Mouse (Mus musculus): ENCODE measurements at regions not wholly inside any gene's neighbourhood (a gene's known extent, or its start where the extent isn't known, plus 50 kb on each side); places are given as distances from the start of the nearest gene placed in this dataset.

GRCm38 (mm10) chr1:35708176-35708788 lies 359.9 kb upstream of the Hs6st1 start:
- no peak overlapping the region for H3ac ChIP-seq (ENCODE audit: control insufficient read depth, insufficient read length, low read depth)
- no peaks in the 10 kb centered on the region for H3K79me3 ChIP-seq (ENCODE audit: low read depth)
- no peaks in the 10 kb centered on the region for H3K79me2 ChIP-seq (ENCODE audit: control insufficient read depth, insufficient read depth)
- TF ChIP-seq CTCF (IDR thresholded peaks at IDR 0.05; ENCODE audit: control insufficient read depth, insufficient read depth, insufficient read length) (no peak), USF1 (IDR thresholded peaks at IDR 0.05; ENCODE audit: low read depth) (no peak), FOSL1 (IDR thresholded peaks at IDR 0.05; ENCODE audit: insufficient read depth, low read length, poor library complexity, severe bottlenecking) (no peak)
- H3K4me3 ChIP-seq (ENCODE audit: insufficient read depth, poor library complexity, severe bottlenecking) = no peak overlapping the region
- H3K36me3 ChIP-seq (ENCODE audit: control insufficient read depth, insufficient read depth) = no peaks in the 10 kb centered on the region
- H3K27me3 ChIP-seq (ENCODE audit: control insufficient read depth, insufficient read depth, insufficient read length) = no peaks in the 10 kb centered on the region

DNA sequence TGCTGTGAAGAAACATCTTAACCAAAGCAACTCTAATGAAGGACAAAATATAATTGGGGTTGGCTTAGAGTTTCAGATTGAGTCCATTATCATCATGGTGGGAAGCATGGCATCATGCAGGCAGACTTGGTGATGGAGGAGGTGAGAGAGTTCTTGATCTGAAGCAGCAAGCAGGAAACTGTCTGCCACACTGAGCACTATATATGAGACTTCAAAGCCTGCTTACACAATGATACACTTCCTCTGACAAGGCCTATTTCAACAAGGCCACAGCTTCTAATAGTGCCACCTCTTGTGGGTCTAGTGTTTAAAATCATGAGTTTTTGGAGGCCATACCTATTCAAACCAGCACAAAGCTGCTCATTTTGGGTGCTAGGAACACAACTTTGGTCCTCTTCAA lies 359.0 kb upstream of the Hs6st1 start:
- Histone ChIP-seq H3ac (ENCODE audit: control insufficient read depth, insufficient read length, low read depth) (no peak overlapping the region), H3K4me3 (ENCODE audit: insufficient read depth, poor library complexity, severe bottlenecking) (no peak overlapping the region), H3K36me3 (ENCODE audit: control insufficient read depth, insufficient read depth) (no peaks in the 10 kb centered on the region), H3K79me3 (ENCODE audit: low read depth) (no peaks in the 10 kb centered on the region), H3K27me3 (ENCODE audit: control insufficient read depth, insufficient read depth, insufficient read length) (no peaks in the 10 kb centered on the region), H3K79me2 (ENCODE audit: control insufficient read depth, insufficient read depth) (no peaks in the 10 kb centered on the region)
- TF ChIP-seq USF1 (IDR thresholded peaks at IDR 0.05; ENCODE audit: low read depth) = no peak
- no peak for TF ChIP-seq FOSL1 (IDR thresholded peaks at IDR 0.05; ENCODE audit: insufficient read depth, low read length, poor library complexity, severe bottlenecking)
- TF ChIP-seq MYOD1 (IDR thresholded peaks at IDR 0.05; ENCODE audit: control insufficient read depth, insufficient read length, low read depth) = no peak
- no peak for TF ChIP-seq CTCF (IDR thresholded peaks at IDR 0.05; ENCODE audit: control insufficient read depth, insufficient read depth, insufficient read length)
- TF ChIP-seq CEBPB (IDR thresholded peaks at IDR 0.05; ENCODE audit: low read depth) = no peak
- no peak for TF ChIP-seq MAX (IDR thresholded peaks at IDR 0.05)
- TF ChIP-seq MYOG (IDR thresholded peaks at IDR 0.05; ENCODE audit: control insufficient read depth, extremely low read depth, insufficient read length) = no peak

DNA sequence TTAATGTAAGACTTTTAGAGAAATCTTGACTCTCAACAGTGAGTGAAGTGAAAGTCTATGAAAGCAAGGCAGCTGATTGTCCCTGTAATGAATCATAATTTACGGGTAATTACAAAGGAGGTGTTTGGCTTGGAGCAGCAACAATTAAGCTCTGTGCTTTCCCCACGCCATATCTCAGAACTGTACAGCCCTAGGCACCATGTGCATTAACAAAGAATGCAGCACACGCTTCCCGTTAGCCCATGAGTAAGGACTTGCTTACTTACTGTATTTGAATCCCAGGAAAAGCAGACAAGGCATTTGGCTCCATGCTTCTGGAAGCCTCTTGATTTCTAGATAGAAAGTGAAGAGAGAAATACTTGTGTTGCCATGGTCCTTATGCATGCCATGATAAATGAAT lies 354.2 kb upstream of the Hs6st1 start:
- no peak overlapping the region for H3K4me3 ChIP-seq (ENCODE audit: insufficient read depth, poor library complexity, severe bottlenecking)
- no peak for TF ChIP-seq CEBPB (IDR thresholded peaks at IDR 0.05; ENCODE audit: low read depth)
- TF ChIP-seq USF1 (IDR thresholded peaks at IDR 0.05; ENCODE audit: low read depth) = no peak
- no peak for TF ChIP-seq MYOG (IDR thresholded peaks at IDR 0.05; ENCODE audit: control insufficient read depth, extremely low read depth, insufficient read length)
- no peak for TF ChIP-seq MYOD1 (IDR thresholded peaks at IDR 0.05; ENCODE audit: control insufficient read depth, insufficient read length, low read depth)
- no peak for TF ChIP-seq FOSL1 (IDR thresholded peaks at IDR 0.05; ENCODE audit: insufficient read depth, low read length, poor library complexity, severe bottlenecking)
- no peak for TF ChIP-seq MAX (IDR thresholded peaks at IDR 0.05)
- TF ChIP-seq CTCF (IDR thresholded peaks at IDR 0.05; ENCODE audit: control insufficient read depth, insufficient read depth, insufficient read length) = no peak
- no peaks in the 10 kb centered on the region for H3K27me3 ChIP-seq (ENCODE audit: control insufficient read depth, insufficient read depth, insufficient read length)
- H3K79me2 ChIP-seq (ENCODE audit: control insufficient read depth, insufficient read depth) = no peaks in the 10 kb centered on the region
- no peaks in the 10 kb centered on the region for H3K79me3 ChIP-seq (ENCODE audit: low read depth)
- no peaks in the 10 kb centered on the region for H3K36me3 ChIP-seq (ENCODE audit: control insufficient read depth, insufficient read depth)
- no peak overlapping the region for H3ac ChIP-seq (ENCODE audit: control insufficient read depth, insufficient read length, low read depth)

DNA sequence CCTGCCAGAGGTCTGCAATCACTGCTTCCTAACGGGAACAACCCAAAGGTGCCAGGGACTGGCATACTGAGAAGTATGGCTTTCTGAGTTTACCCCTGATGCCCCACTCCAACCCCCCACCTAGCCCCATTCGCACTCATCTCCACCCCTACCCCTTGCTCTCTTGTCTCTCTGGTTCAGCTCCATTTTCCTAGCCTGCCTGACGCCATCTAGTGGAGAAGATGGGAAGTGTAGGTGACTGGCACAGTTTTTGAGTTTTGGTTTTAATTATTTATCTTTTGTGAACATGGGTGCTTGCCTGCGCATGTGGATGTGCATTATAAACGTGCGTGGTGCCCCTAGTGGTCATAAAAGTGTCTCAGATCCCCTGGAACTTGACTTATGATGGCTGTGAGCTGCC lies 352.3 kb upstream of the Hs6st1 start:
- no peaks in the 10 kb centered on the region for H3K79me2 ChIP-seq (ENCODE audit: control insufficient read depth, insufficient read depth)
- H3ac ChIP-seq (ENCODE audit: control insufficient read depth, insufficient read length, low read depth) = no peak overlapping the region
- H3K4me3 ChIP-seq (ENCODE audit: insufficient read depth, poor library complexity, severe bottlenecking) = no peak overlapping the region
- no peaks in the 10 kb centered on the region for H3K79me3 ChIP-seq (ENCODE audit: low read depth)
- no peaks in the 10 kb centered on the region for H3K36me3 ChIP-seq (ENCODE audit: control insufficient read depth, insufficient read depth)
- no peak for TF ChIP-seq MYOD1 (IDR thresholded peaks at IDR 0.05; ENCODE audit: control insufficient read depth, insufficient read length, low read depth)
- no peaks in the 10 kb centered on the region for H3K27me3 ChIP-seq (ENCODE audit: control insufficient read depth, insufficient read depth, insufficient read length)

- H3K79me3 ChIP-seq (ENCODE audit: low read depth) = no peaks in the 10 kb centered on the region
- TF ChIP-seq CEBPB (IDR thresholded peaks at IDR 0.05; ENCODE audit: low read depth) (no peak), CTCF (IDR thresholded peaks at IDR 0.05; ENCODE audit: control insufficient read depth, insufficient read depth, insufficient read length) (no peak), MAX (IDR thresholded peaks at IDR 0.05) (no peak), USF1 (IDR thresholded peaks at IDR 0.05; ENCODE audit: low read depth) (no peak), MYOD1 (IDR thresholded peaks at IDR 0.05; ENCODE audit: control insufficient read depth, insufficient read length, low read depth) (no peak), FOSL1 (IDR thresholded peaks at IDR 0.05; ENCODE audit: insufficient read depth, low read length, poor library complexity, severe bottlenecking) (no peak), MYOG (IDR thresholded peaks at IDR 0.05; ENCODE audit: control insufficient read depth, extremely low read depth, insufficient read length) (no peak)
- H3K36me3 ChIP-seq (ENCODE audit: control insufficient read depth, insufficient read depth) = no peaks in the 10 kb centered on the region
- H3K79me2 ChIP-seq (ENCODE audit: control insufficient read depth, insufficient read depth) = no peaks in the 10 kb centered on the region
- no peaks in the 10 kb centered on the region for H3K27me3 ChIP-seq (ENCODE audit: control insufficient read depth, insufficient read depth, insufficient read length)
- no peak overlapping the region for H3K4me3 ChIP-seq (ENCODE audit: insufficient read depth, poor library complexity, severe bottlenecking)
- no peak overlapping the region for H3ac ChIP-seq (ENCODE audit: control insufficient read depth, insufficient read length, low read depth)
Observed at GRCm38 (mm10) chr1:35717166-35717565, 351.0 kb upstream of the Hs6st1 start.

DNA sequence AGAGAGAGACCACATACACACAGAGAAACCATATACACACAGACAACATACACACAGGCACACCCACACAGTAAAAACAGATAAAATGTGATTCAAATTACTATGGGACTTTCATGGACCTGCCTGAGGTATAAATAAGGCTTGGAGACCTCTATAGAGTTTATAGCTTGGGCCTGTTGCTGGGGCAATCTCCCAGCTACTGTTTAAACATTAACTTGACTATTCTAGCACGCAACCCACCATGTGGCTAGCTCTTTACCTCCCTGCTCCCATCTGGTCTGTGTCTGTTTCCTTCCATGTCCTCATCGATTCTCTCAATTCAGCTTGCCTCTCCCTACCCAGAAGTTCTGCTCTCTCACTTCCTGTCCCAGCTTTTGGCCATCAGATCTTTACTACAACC lies 350.5 kb upstream of the Hs6st1 start:
- no peaks in the 10 kb centered on the region for H3K27me3 ChIP-seq (ENCODE audit: control insufficient read depth, insufficient read depth, insufficient read length)
- H3K79me2 ChIP-seq (ENCODE audit: control insufficient read depth, insufficient read depth) = no peaks in the 10 kb centered on the region
- H3K36me3 ChIP-seq (ENCODE audit: control insufficient read depth, insufficient read depth) = no peaks in the 10 kb centered on the region
- H3K4me3 ChIP-seq (ENCODE audit: insufficient read depth, poor library complexity, severe bottlenecking) = no peak overlapping the region
- H3K79me3 ChIP-seq (ENCODE audit: low read depth) = no peaks in the 10 kb centered on the region
- H3ac ChIP-seq (ENCODE audit: control insufficient read depth, insufficient read length, low read depth) = no peak overlapping the region
- no peak for TF ChIP-seq MAX (IDR thresholded peaks at IDR 0.05)
- no peak for TF ChIP-seq FOSL1 (IDR thresholded peaks at IDR 0.05; ENCODE audit: insufficient read depth, low read length, poor library complexity, severe bottlenecking)
- TF ChIP-seq CTCF (IDR thresholded peaks at IDR 0.05; ENCODE audit: control insufficient read depth, insufficient read depth, insufficient read length) = no peak
- TF ChIP-seq MYOG (IDR thresholded peaks at IDR 0.05; ENCODE audit: control insufficient read depth, extremely low read depth, insufficient read length) = no peak
- TF ChIP-seq MYOD1 (IDR thresholded peaks at IDR 0.05; ENCODE audit: control insufficient read depth, insufficient read length, low read depth) = no peak
- TF ChIP-seq CEBPB (IDR thresholded peaks at IDR 0.05; ENCODE audit: low read depth) = no peak
- TF ChIP-seq USF1 (IDR thresholded peaks at IDR 0.05; ENCODE audit: low read depth) = no peak

Measured in C2C12 (cell line).